Mouse (Mus musculus): Measurements from ENCODE around the gene Amz2. TPM values are rescaled to one million over a fixed set of nuclear protein-coding genes. Genes with fewer than 3 reads are reported as not detected.

The Amz2 gene
- polyA plus RNA-seq, 1 experiment from 2014 or later, result 37.6 TPM

DNA sequence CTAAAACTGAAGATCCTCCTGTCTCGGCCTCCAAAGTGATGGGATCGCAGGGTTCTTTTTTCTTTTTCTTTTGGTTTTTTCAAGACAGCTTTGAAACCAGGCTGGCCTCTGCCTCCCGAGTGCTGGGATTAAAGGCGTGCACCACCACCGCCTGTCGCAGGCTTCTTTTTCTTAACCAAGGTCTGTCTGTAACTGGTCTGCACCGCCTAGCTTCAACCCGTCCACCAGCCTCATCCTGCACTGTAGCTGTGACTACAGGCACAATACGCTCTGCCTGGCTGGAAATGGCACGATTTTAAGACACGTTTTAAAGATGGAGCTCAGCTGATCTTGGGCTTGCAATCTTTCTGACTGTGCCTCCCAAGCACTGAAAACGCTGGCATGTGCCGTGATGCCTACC lies 49.1 kb downstream of the Amz2 start:
- H3K4me1 ChIP-seq (ENCODE audit: control insufficient read depth, insufficient read depth, low read length), result peaks cover 12% of the 10 kb centered on the region
- WGBS (ENCODE audit: insufficient replicate concordance), result 82% methylated on average over 13 of the region's 13 CpGs
- no peak for ATAC-seq (replicated peaks; ENCODE audit: insufficient number of reproducible peaks, low FRiP score, low TSS enrichment)
- no peaks in the 10 kb centered on the region for H3K9me3 ChIP-seq (replicated peaks; ENCODE audit: control insufficient read depth, low read length)
- H3K4me2 ChIP-seq, result no peak overlapping the region; the same call in 1 of the 2 replicates
- H3K36me3 ChIP-seq (ENCODE audit: control insufficient read depth, insufficient read depth, low read length), result no peaks in the 10 kb centered on the region
- no peaks in the 10 kb centered on the region for H3K27me3 ChIP-seq (ENCODE audit: control insufficient read depth, insufficient read depth, low read length)
- no peak overlapping the region for H3K4me3 ChIP-seq (ENCODE audit: low read depth, low read length)
- no peak overlapping the region for H3K9ac ChIP-seq (ENCODE audit: low read depth, low read length)
- no peak overlapping the region for H3K27ac ChIP-seq (ENCODE audit: low read depth, low read length)

- Histone ChIP-seq H3K36me3 (ENCODE audit: control insufficient read depth, insufficient read depth, low read length) (no peaks in the 10 kb centered on the region), H3K4me1 (ENCODE audit: control insufficient read depth, insufficient read depth, low read length) (peaks cover 12% of the 10 kb centered on the region), H3K27ac (ENCODE audit: low read depth, low read length) (no peak overlapping the region), H3K4me3 (ENCODE audit: low read depth, low read length) (no peak overlapping the region), H3K9me3 (replicated peaks; ENCODE audit: control insufficient read depth, low read length) (no peaks in the 10 kb centered on the region), H3K4me2 (no peak overlapping the region), H3K27me3 (ENCODE audit: control insufficient read depth, insufficient read depth, low read length) (no peaks in the 10 kb centered on the region), H3K9ac (ENCODE audit: low read depth, low read length) (no peak overlapping the region)
- no peak for ATAC-seq (replicated peaks; ENCODE audit: insufficient number of reproducible peaks, low FRiP score, low TSS enrichment)
- WGBS (ENCODE audit: insufficient replicate concordance), result 71% methylated on average over 4 of the region's 4 CpGs
Measured at GRCm38 (mm10) chr11:109475717-109476116, 50.0 kb downstream of the Amz2 start.

GRCm38 (mm10) chr11:109476241-109476640 lies 50.5 kb downstream of the Amz2 start:
- Histone ChIP-seq H3K27me3 (ENCODE audit: control insufficient read depth, insufficient read depth, low read length) (no peaks in the 10 kb centered on the region), H3K4me2 (no peak overlapping the region), H3K9ac (ENCODE audit: low read depth, low read length) (no peak overlapping the region), H3K9me3 (replicated peaks; ENCODE audit: control insufficient read depth, low read length) (no peaks in the 10 kb centered on the region), H3K27ac (ENCODE audit: low read depth, low read length) (no peak overlapping the region), H3K36me3 (ENCODE audit: control insufficient read depth, insufficient read depth, low read length) (no peaks in the 10 kb centered on the region), H3K4me3 (ENCODE audit: low read depth, low read length) (no peak overlapping the region), H3K4me1 (ENCODE audit: control insufficient read depth, insufficient read depth, low read length) (peaks cover 12% of the 10 kb centered on the region)
- ATAC-seq (replicated peaks; ENCODE audit: insufficient number of reproducible peaks, low FRiP score, low TSS enrichment), result no peak
- WGBS (ENCODE audit: insufficient replicate concordance), result 52% methylated on average over 2 of the region's 2 CpGs

DNA sequence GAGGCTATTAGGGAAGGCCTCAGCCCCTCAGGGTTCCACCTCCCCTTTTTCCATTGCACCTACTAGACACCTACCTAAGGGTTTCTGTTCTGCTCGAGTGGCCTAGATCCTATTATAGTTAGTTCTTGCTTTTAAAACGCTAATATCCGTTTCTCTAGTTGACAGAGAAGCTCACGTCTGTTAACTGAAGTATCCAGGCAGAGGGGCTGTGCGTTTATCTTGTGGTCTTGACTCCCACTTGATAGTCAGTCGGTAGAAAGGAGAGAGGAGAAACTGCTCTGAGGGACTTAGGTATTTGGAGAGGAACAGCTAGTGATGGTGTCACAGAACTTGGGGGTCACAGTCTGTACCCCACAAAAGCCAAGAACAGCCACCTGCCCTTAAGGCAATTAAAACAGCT lies 50.9 kb downstream of the Amz2 start:
- H3K27ac ChIP-seq (ENCODE audit: low read depth, low read length), result no peak overlapping the region
- H3K4me1 ChIP-seq (ENCODE audit: control insufficient read depth, insufficient read depth, low read length), result peaks cover 9% of the 10 kb centered on the region
- ATAC-seq (replicated peaks; ENCODE audit: insufficient number of reproducible peaks, low FRiP score, low TSS enrichment), result no peak
- H3K4me2 ChIP-seq, result no peak overlapping the region
- no peaks in the 10 kb centered on the region for H3K27me3 ChIP-seq (ENCODE audit: control insufficient read depth, insufficient read depth, low read length)
- H3K9ac ChIP-seq (ENCODE audit: low read depth, low read length), result no peak overlapping the region; the same call in 1 of the 2 replicates
- WGBS (ENCODE audit: insufficient replicate concordance), result 34% methylated on average over 6 of the region's 6 CpGs
- no peak overlapping the region for H3K4me3 ChIP-seq (ENCODE audit: low read depth, low read length)
- H3K36me3 ChIP-seq (ENCODE audit: control insufficient read depth, insufficient read depth, low read length), result no peaks in the 10 kb centered on the region
- H3K9me3 ChIP-seq (replicated peaks; ENCODE audit: control insufficient read depth, low read length), result no peaks in the 10 kb centered on the region

- Histone ChIP-seq H3K9ac (ENCODE audit: low read depth, low read length) (no peak overlapping the region), H3K9me3 (replicated peaks; ENCODE audit: control insufficient read depth, low read length) (no peaks in the 10 kb centered on the region), H3K27ac (ENCODE audit: low read depth, low read length) (no peak overlapping the region), H3K4me1 (ENCODE audit: control insufficient read depth, insufficient read depth, low read length) (peaks cover 6% of the 10 kb centered on the region; the same call in 1 of the 2 replicates), H3K36me3 (ENCODE audit: control insufficient read depth, insufficient read depth, low read length) (no peaks in the 10 kb centered on the region), H3K27me3 (ENCODE audit: control insufficient read depth, insufficient read depth, low read length) (no peaks in the 10 kb centered on the region), H3K4me3 (ENCODE audit: low read depth, low read length) (no peak overlapping the region), H3K4me2 (no peak overlapping the region)
- ATAC-seq (replicated peaks; ENCODE audit: insufficient number of reproducible peaks, low FRiP score, low TSS enrichment), result no peak
- WGBS (ENCODE audit: insufficient replicate concordance), result 51% methylated on average over 16 of the region's 16 CpGs
Measured at GRCm38 (mm10) chr11:109477606-109478380, 52.0 kb downstream of the Amz2 start.

DNA sequence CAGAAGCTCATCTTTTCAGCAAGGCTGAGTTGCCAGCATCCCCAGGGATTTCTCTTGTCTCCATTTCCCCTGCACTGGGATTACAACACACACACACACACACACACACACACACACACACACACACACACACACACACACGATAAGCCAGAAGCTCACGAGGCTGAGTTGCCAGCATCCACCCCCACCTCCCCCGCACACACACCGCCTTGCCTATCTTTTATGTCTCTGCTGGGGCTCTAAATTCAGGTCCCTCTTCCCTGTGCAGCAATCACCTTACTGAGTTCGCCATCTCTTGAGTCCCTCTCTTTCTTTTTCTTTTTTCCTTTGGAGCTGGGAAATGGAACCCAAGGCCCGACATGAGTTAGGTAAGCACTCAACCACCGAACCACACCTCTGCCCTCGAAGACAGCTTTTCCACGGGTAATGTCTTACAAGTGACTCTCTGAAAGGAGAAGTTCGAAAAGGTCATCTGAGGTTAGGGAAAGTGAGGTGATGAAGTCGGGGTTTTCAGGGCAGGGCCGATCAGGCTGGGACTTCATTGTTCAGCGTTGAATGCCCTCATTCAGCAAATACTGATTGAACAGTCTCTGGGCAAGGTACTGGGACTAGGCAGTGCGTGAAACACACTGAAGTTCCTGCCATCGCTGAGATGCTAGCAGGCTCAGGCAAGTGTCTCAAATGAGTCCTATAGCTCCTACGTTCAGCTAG lies 54.0 kb downstream of the Amz2 start:
- 65% methylated on average over 16 of the region's 16 CpGs for WGBS (ENCODE audit: insufficient replicate concordance)
- Histone ChIP-seq H3K27me3 (ENCODE audit: control insufficient read depth, insufficient read depth, low read length) (no peaks in the 10 kb centered on the region), H3K36me3 (ENCODE audit: control insufficient read depth, insufficient read depth, low read length) (no peaks in the 10 kb centered on the region), H3K9me3 (replicated peaks; ENCODE audit: control insufficient read depth, low read length) (no peaks in the 10 kb centered on the region), H3K4me3 (ENCODE audit: low read depth, low read length) (no peak overlapping the region), H3K9ac (ENCODE audit: low read depth, low read length) (no peak overlapping the region), H3K4me2 (no peak overlapping the region), H3K4me1 (ENCODE audit: control insufficient read depth, insufficient read depth, low read length) (0 out of 2 replicates have a peak, but pooled peaks cover 3% of the 10 kb centered on the region), H3K27ac (ENCODE audit: low read depth, low read length) (no peak overlapping the region)
- ATAC-seq (replicated peaks; ENCODE audit: insufficient number of reproducible peaks, low FRiP score, low TSS enrichment), result no peak

- 59% methylated on average over 8 of the region's 8 CpGs for WGBS (ENCODE audit: insufficient replicate concordance)
- Histone ChIP-seq H3K27ac (ENCODE audit: low read depth, low read length) (no peak overlapping the region), H3K9me3 (replicated peaks; ENCODE audit: control insufficient read depth, low read length) (no peaks in the 10 kb centered on the region), H3K27me3 (ENCODE audit: control insufficient read depth, insufficient read depth, low read length) (no peaks in the 10 kb centered on the region), H3K4me1 (ENCODE audit: control insufficient read depth, insufficient read depth, low read length) (0 out of 2 replicates have a peak, but pooled peaks cover 3% of the 10 kb centered on the region), H3K4me2 (no peak overlapping the region), H3K36me3 (ENCODE audit: control insufficient read depth, insufficient read depth, low read length) (no peaks in the 10 kb centered on the region), H3K4me3 (ENCODE audit: low read depth, low read length) (no peak overlapping the region), H3K9ac (ENCODE audit: low read depth, low read length) (no peak overlapping the region)
- no peak for ATAC-seq (replicated peaks; ENCODE audit: insufficient number of reproducible peaks, low FRiP score, low TSS enrichment)
Measured at GRCm38 (mm10) chr11:109480440-109480839, 54.7 kb downstream of the Amz2 start.

DNA sequence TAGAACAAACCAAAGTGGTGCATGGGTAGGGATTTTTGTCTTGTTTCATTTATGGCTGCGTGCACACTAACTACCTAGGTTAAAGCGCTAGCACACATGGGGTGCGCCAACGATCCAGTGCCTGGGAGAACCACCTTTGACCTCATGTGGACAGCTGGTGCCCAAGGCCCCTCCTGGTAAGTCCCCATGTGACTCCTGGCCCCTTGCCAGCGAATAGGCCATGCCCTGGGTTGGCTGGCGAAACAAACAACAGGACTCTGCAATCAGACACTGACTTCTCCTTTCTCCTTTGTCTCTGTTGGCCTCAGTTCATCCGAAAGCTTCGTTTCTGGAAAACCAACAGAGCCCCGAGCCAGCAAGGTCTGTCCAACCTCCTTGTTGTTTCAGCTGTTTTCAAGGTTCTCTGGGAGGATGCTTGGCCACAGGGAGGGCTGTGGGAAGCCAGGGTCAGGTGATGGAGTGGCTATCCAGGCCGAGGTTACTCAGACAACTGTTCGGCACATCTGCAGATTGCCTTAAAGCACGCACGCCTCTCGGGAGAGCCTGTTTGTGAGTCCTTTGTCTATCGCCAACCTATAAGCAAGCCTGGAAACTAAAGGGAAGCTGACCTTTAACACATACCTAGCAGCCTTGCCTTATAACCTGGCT lies 59.8 kb downstream of the Amz2 start:
- Histone ChIP-seq H3K27ac (ENCODE audit: low read depth, low read length) (no peak overlapping the region), H3K4me1 (ENCODE audit: control insufficient read depth, insufficient read depth, low read length) (no peaks in the 10 kb centered on the region), H3K27me3 (ENCODE audit: control insufficient read depth, insufficient read depth, low read length) (no peaks in the 10 kb centered on the region), H3K4me3 (ENCODE audit: low read depth, low read length) (no peak overlapping the region), H3K9me3 (replicated peaks; ENCODE audit: control insufficient read depth, low read length) (no peaks in the 10 kb centered on the region), H3K36me3 (ENCODE audit: control insufficient read depth, insufficient read depth, low read length) (no peaks in the 10 kb centered on the region), H3K9ac (ENCODE audit: low read depth, low read length) (no peak overlapping the region), H3K4me2 (no peak overlapping the region)
- 79% methylated on average over 15 of the region's 15 CpGs for WGBS (ENCODE audit: insufficient replicate concordance)
- no peak for ATAC-seq (replicated peaks; ENCODE audit: insufficient number of reproducible peaks, low FRiP score, low TSS enrichment)
